Mouse (Mus musculus) neural tube, embryonic 10.5 days (tissue): Measurements from ENCODE around the gene Iqschfp.
A peak's percentile ranks its signal among the peaks of the same experiment; 100 is the strongest.

Experiments
- DNase-seq: peaks from one replicate; pipeline ENCODE4 v3.0.0-alpha.2; 2017; ENCODE audit warnings: low spot score; ENCODE audit errors: extremely low spot score

Gene Iqschfp

GRCm38 (mm10) chr3:67954459-67955065 is 62.5 kb downstream of the Iqschfp start:
- DNase-seq: peak; percentile 67

GRCm38 (mm10) chr3:67959672-67960071 is 67.6 kb downstream of the Iqschfp start:
- no peak for DNase-seq

GRCm38 (mm10) chr3:67960133-67960532 is 68.1 kb downstream of the Iqschfp start:
- no peak for DNase-seq

- no peak for DNase-seq
Observed at GRCm38 (mm10) chr3:67960727-67961126, 68.7 kb downstream of the Iqschfp start.

GRCm38 (mm10) chr3:67961934-67962639 is 70.1 kb downstream of the Iqschfp start:
- DNase-seq: no peak

GRCm38 (mm10) chr3:67974340-67974998 is 82.4 kb downstream of the Iqschfp start:
- DNase-seq: no peak

- DNase-seq: no peak
Observed at GRCm38 (mm10) chr3:67980006-67980405, 88.0 kb downstream of the Iqschfp start.

- no peak for DNase-seq
Observed at GRCm38 (mm10) chr3:67983329-67983728, 91.3 kb downstream of the Iqschfp start.

- DNase-seq: no peak
Observed at GRCm38 (mm10) chr3:68002415-68002814, 110.4 kb downstream of the Iqschfp start.

GRCm38 (mm10) chr3:68012342-68012741 is 120.3 kb downstream of the Iqschfp start:
- DNase-seq: no peak

- no peak for DNase-seq
Observed at GRCm38 (mm10) chr3:68015786-68016185, 123.8 kb downstream of the Iqschfp start.

- no peak for DNase-seq
Observed at GRCm38 (mm10) chr3:68019401-68019800, 127.4 kb downstream of the Iqschfp start.

- DNase-seq: no peak
Observed at GRCm38 (mm10) chr3:68036097-68036496, 144.1 kb downstream of the Iqschfp start.

- no peak for DNase-seq
Observed at GRCm38 (mm10) chr3:68042951-68043350, 150.9 kb downstream of the Iqschfp start.

- no peak for DNase-seq
Observed at GRCm38 (mm10) chr3:68045475-68046416, 153.7 kb downstream of the Iqschfp start.

GRCm38 (mm10) chr3:68053538-68053937 is 161.5 kb downstream of the Iqschfp start:
- no peak for DNase-seq

GRCm38 (mm10) chr3:68055071-68055470 is 163.0 kb downstream of the Iqschfp start:
- no peak for DNase-seq

GRCm38 (mm10) chr3:68056373-68057275 is 164.6 kb downstream of the Iqschfp start:
- DNase-seq: peak; percentile 61

GRCm38 (mm10) chr3:68059162-68059800 is 167.2 kb downstream of the Iqschfp start:
- DNase-seq: no peak

- peak; percentile 40 for DNase-seq
Observed at GRCm38 (mm10) chr3:68064731-68065130, 172.7 kb downstream of the Iqschfp start, which contains the start of gene Schip1. TSS of gene Schip1 (plus strand) at chr3:68064802.
